8 mouse cellular contexts compared by ENCODE assay signal in genomic region chr19:12010281-12010771, GRCm38 (mm10). TPM values are rescaled to one million over a fixed set of nuclear protein-coding genes. Genes with fewer than 3 reads are reported as not detected.
DNase-seq lines count a peak whose midpoint lies in the region; ATAC-seq and TF ChIP-seq lines count a peak whose summit lies in the region.

No protein-coding gene starts in this region.

- WGBS in heart, embryonic 15.5 days = under 1% methylated on average over 24 of the region's 24 CpGs

- TF ChIP-seq CTCF in MEL (IDR thresholded peaks at IDR 0.05 in 2 of 3, conservative IDR thresholded peaks at IDR 0.05 in 1 of 3; ENCODE audit: control insufficient read depth in 1 of 3, insufficient read depth in 1 of 3, low read depth in 2 of 3, low read length in 3 of 3, poor library complexity in 1 of 3, severe bottlenecking in 1 of 3) = no peak

- no peak for DNase-seq in MEL (ENCODE audit: low read depth, low spot score)
- peak; percentile 80 to 93 for DNase-seq in kidney, postnatal 25 days
- DNase-seq in lung, postnatal 25 days (ENCODE audit: low spot score) = peak; percentile 58
- DNase-seq in retina, embryonic 14.5 days (ENCODE audit: low spot score) = peak; percentile 81
- DNase-seq in urinary bladder, adult 2 months (ENCODE audit: low spot score) = peak; percentile 57

- no peaks in the 10 kb centered on the region; the same call in 1 of the 2 replicates for H3K79me2 ChIP-seq in MEL (ENCODE audit: control insufficient read depth, insufficient read depth, low read length, poor library complexity)

- TF ChIP-seq EP300 in MEL (IDR thresholded peaks at IDR 0.05; ENCODE audit: low read depth in 1 of 2, low read length in 2 of 2) = no peak

- no peaks in the 10 kb centered on the region for H3K9me3 ChIP-seq in MEL (replicated peaks; ENCODE audit: insufficient read depth, low read length)
- H3K9me3 ChIP-seq in erythroblast, embryonic 14.5 days (ENCODE audit: control insufficient read depth, low read length) = no peaks in the 10 kb centered on the region
- no peaks in the 10 kb centered on the region for H3K9me3 ChIP-seq in heart, embryonic 15.5 days (replicated peaks)

- H3K27me3 ChIP-seq in MEL (ENCODE audit: control insufficient read depth in 1 of 2, insufficient read depth in 2 of 2, low read length in 2 of 2) = no peaks in the 10 kb centered on the region
- H3K27me3 ChIP-seq in erythroblast, embryonic 14.5 days (ENCODE audit: control insufficient read depth) = no peaks in the 10 kb centered on the region
- no peaks in the 10 kb centered on the region for H3K27me3 ChIP-seq in heart, embryonic 15.5 days

- no peaks in the 10 kb centered on the region for H3K4me1 ChIP-seq in MEL (ENCODE audit: control insufficient read depth in 1 of 2, insufficient read depth in 2 of 2, low read length in 2 of 2)
- no peaks in the 10 kb centered on the region for H3K4me1 ChIP-seq in brown adipose tissue, adult 24 weeks (ENCODE audit: control insufficient read depth, insufficient read depth, insufficient read length, low read length)
- peaks cover 69% of the 10 kb centered on the region for H3K4me1 ChIP-seq in erythroblast, embryonic 14.5 days (ENCODE audit: control insufficient read depth)
- H3K4me1 ChIP-seq in heart, embryonic 15.5 days (replicated peaks) = peaks cover 23% of the 10 kb centered on the region

- H3K4me3 ChIP-seq in MEL (ENCODE audit: control insufficient read depth in 1 of 2, insufficient read depth in 1 of 2, low read depth in 2 of 2, low read length in 2 of 2) = peak overlapping the region; percentile 43 to 79
- H3K4me3 ChIP-seq in brown adipose tissue, adult 24 weeks (ENCODE audit: insufficient read depth, low read depth, low read length) = peak overlapping the region; percentile 75
- peak overlapping the region; percentile 81 for H3K4me3 ChIP-seq in erythroblast, embryonic 14.5 days (replicated peaks)
- H3K4me3 ChIP-seq in heart, embryonic 15.5 days = peak overlapping the region; percentile 67

- no peak for TF ChIP-seq RAD21 in MEL (IDR thresholded peaks at IDR 0.05; ENCODE audit: low read depth, low read length)

- TF ChIP-seq POLR2A in MEL (IDR thresholded peaks at IDR 0.05; ENCODE audit: control insufficient read depth in 1 of 2, insufficient read depth in 1 of 2, low read depth in 1 of 2, low read length in 2 of 2, poor library complexity in 1 of 2) = no peak

- H3K4me2 ChIP-seq in heart, embryonic 15.5 days = peak overlapping the region; percentile 79

- peak; percentile 21; the same call in 1 of the 2 replicates for ATAC-seq in heart, embryonic 15.5 days (replicated peaks; ENCODE audit: insufficient number of reproducible peaks, insufficient read depth, low FRiP score, low read depth)

- no peaks in the 10 kb centered on the region for H3K36me3 ChIP-seq in MEL (ENCODE audit: control insufficient read depth in 1 of 2, insufficient read depth in 2 of 2, low read length in 2 of 2)
- H3K36me3 ChIP-seq in erythroblast, embryonic 14.5 days (ENCODE audit: control insufficient read depth) = no peaks in the 10 kb centered on the region
- no peaks in the 10 kb centered on the region for H3K36me3 ChIP-seq in heart, embryonic 15.5 days

- peak overlapping the region; percentile 74 for H3K9ac ChIP-seq in MEL (ENCODE audit: control insufficient read depth, low read depth, low read length, poor library complexity, severe bottlenecking)
- H3K9ac ChIP-seq in heart, embryonic 15.5 days = peak overlapping the region; percentile 63

- H3K27ac ChIP-seq in MEL (ENCODE audit: control insufficient read depth, low read depth, low read length) = peak overlapping the region; percentile 57
- peak overlapping the region; percentile 45 for H3K27ac ChIP-seq in brown adipose tissue, adult 24 weeks (replicated peaks; ENCODE audit: low read depth, low read length)
- H3K27ac ChIP-seq in heart, embryonic 15.5 days = peak overlapping the region; percentile 87

TF ChIP-seq in MEL, 35 proteins besides CTCF, POLR2A, EP300 and RAD21:
- TF ChIP-seq MAX (IDR thresholded peaks at IDR 0.05; ENCODE audit: low read length) (no peak), NELFE (IDR thresholded peaks at IDR 0.05; ENCODE audit: low read depth, low read length) (no peak), GATA1 (IDR thresholded peaks at IDR 0.05; ENCODE audit: low read depth, low read length) (no peak), MYC (IDR thresholded peaks at IDR 0.05; ENCODE audit: low read depth, low read length) (no peak), POLR2AphosphoS2 (IDR thresholded peaks at IDR 0.05; ENCODE audit: low read length) (no peak), ELF1 (IDR thresholded peaks at IDR 0.05; ENCODE audit: low read depth, low read length) (no peak)

RNA-seq across cellular contexts. Expression of gene Olfr1423, which starts 30.8 kb away (rescaled TPM):
- 0.04 TPM in 1 of 2 replicates, not detected in the other for total RNA-seq in MEL (2012; rRNA removed)
- polyA plus RNA-seq in MEL (2012; ENCODE audit: insufficient read depth in 1 of 2, insufficient read length in 2 of 2, low read depth in 1 of 2, low replicate concordance in 2 of 2, missing spikeins in 1 of 2) = under 1 TPM in 1 of 2 experiments, not detected in 1; 0.25 TPM
- not detected in 2 replicates for polyA plus RNA-seq in brown adipose tissue, adult 24 weeks (2012; ENCODE audit: insufficient read depth, insufficient read length, missing spikeins)
- polyA plus RNA-seq in erythroblast, embryonic 14.5 days (2012) = not detected in 2 replicates
- polyA plus RNA-seq in heart, embryonic 15.5 days (2015; fragmentation: Nextera tagmentation; extraction: Ambion mirVana) = 0.03 TPM in 1 of 2 replicates, not detected in the other
- polyA plus RNA-seq in urinary bladder, adult 2 months (2012; rRNA removed) = not detected in 2 replicates

RNA-seq across cellular contexts. Expression of gene Osbp, which starts 44.6 kb away (rescaled TPM):
- 16.4 and 16.5 TPM in 2 replicates for total RNA-seq in MEL (2012; rRNA removed)
- 10 to 100 TPM; 38.8 to 64.6 TPM for polyA plus RNA-seq in MEL (2012; ENCODE audit: insufficient read depth in 1 of 2, insufficient read length in 2 of 2, low read depth in 1 of 2, low replicate concordance in 2 of 2, missing spikeins in 1 of 2)
- 25.1 and 31.0 TPM in 2 replicates for polyA plus RNA-seq in brown adipose tissue, adult 24 weeks (2012; ENCODE audit: insufficient read depth, insufficient read length, missing spikeins)
- polyA plus RNA-seq in erythroblast, embryonic 14.5 days (2012) = 0.53 and 0.59 TPM in 2 replicates
- polyA plus RNA-seq in heart, embryonic 15.5 days (2015; fragmentation: Nextera tagmentation; extraction: Ambion mirVana) = 4.3 and 4.4 TPM in 2 replicates
- polyA plus RNA-seq in urinary bladder, adult 2 months (2012; rRNA removed) = 33.2 and 35.0 TPM in 2 replicates

RNA-seq across cellular contexts. Expression of gene Olfr1424, which starts 52.2 kb away (rescaled TPM):
- not detected in 2 replicates for total RNA-seq in MEL (2012; rRNA removed)
- polyA plus RNA-seq in MEL (2012; ENCODE audit: insufficient read depth in 1 of 2, insufficient read length in 2 of 2, low read depth in 1 of 2, low replicate concordance in 2 of 2, missing spikeins in 1 of 2) = not detected
- polyA plus RNA-seq in brown adipose tissue, adult 24 weeks (2012; ENCODE audit: insufficient read depth, insufficient read length, missing spikeins) = not detected in 2 replicates
- not detected in 2 replicates for polyA plus RNA-seq in erythroblast, embryonic 14.5 days (2012)
- polyA plus RNA-seq in heart, embryonic 15.5 days (2015; fragmentation: Nextera tagmentation; extraction: Ambion mirVana) = not detected in 2 replicates
- not detected in 2 replicates for polyA plus RNA-seq in urinary bladder, adult 2 months (2012; rRNA removed)
